Mouse (Mus musculus) CD4-positive, CD25-positive, alpha-beta regulatory T cell, adult 4 months (primary cell): ENCODE results near the gene Rbm47. TPM values are rescaled to one million over a fixed set of nuclear protein-coding genes. Genes with fewer than 3 reads are reported as not detected.

ENCODE experiments used
- ATAC-seq: one replicate; pipeline ENCODE4 v1.8.0; 2017
- polyA plus RNA-seq, 2 experiments: library from polyadenylated mRNA; unstranded; fragments of 100-300 nt; shearing (Covaris generic); gene quantifications; one replicate each; pipeline ENCODE4 v1.2.1; 2017

Gene Rbm47
- polyA plus RNA-seq, 2 experiments from 2014 or later, result 0.42 to 0.66 TPM

- ATAC-seq, result no peak
Measured at GRCm38 (mm10) chr5:66124931-66125330, 48.0 kb downstream of the Rbm47 start.

DNA sequence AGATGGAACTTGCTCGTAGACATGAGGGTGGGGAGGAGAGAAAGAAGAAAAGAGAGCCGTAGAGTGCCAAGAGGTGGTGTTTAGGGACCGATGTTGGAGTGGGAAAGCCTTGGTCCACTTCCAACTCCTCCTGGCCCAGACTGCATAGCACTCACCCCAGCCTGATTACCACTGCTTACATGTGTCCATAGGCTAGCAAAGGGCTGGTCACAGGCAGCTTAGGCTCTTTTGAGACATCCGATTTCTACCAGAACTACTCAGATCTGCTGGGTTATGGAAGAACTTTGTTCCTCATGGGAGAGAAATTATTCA is 48.9 kb downstream of the Rbm47 start:
- ATAC-seq, result no peak

- no peak for ATAC-seq
Measured at GRCm38 (mm10) chr5:66123295-66124088, 49.4 kb downstream of the Rbm47 start.

- no peak for ATAC-seq
Measured at GRCm38 (mm10) chr5:66121255-66121654, 51.7 kb downstream of the Rbm47 start.

GRCm38 (mm10) chr5:66114751-66115150 is 58.2 kb downstream of the Rbm47 start:
- no peak for ATAC-seq

GRCm38 (mm10) chr5:66114208-66114607 is 58.7 kb downstream of the Rbm47 start:
- ATAC-seq, result no peak

GRCm38 (mm10) chr5:66112059-66112458 is 60.9 kb downstream of the Rbm47 start:
- no peak for ATAC-seq

- ATAC-seq, result no peak
Measured at GRCm38 (mm10) chr5:66106372-66106771, 66.5 kb downstream of the Rbm47 start.

- no peak for ATAC-seq
Measured at GRCm38 (mm10) chr5:66105946-66106345, 67.0 kb downstream of the Rbm47 start.

- ATAC-seq, result no peak
Measured at GRCm38 (mm10) chr5:66105366-66105765, 67.6 kb downstream of the Rbm47 start.

DNA sequence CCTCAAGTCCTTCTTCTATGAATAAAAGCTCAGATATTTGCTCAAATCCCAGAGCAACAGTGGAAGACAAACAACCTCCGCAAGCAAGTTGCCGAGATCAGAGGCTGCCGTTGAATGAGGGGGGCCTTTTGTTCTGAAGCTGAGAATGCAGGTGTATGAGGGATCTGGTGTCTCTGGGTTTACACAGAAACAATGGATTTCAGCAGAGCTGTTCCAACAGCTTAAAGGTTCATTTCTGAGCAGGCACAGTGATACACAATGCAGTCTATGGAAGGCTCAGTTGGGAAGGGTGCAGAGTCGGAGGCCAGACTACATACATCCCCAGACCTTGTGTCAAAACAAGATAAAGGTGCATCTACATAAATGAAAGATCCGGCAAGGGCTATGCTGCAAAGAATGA is 69.5 kb downstream of the Rbm47 start:
- ATAC-seq, result no peak

GRCm38 (mm10) chr5:66102821-66103220 is 70.1 kb downstream of the Rbm47 start:
- ATAC-seq, result no peak

DNA sequence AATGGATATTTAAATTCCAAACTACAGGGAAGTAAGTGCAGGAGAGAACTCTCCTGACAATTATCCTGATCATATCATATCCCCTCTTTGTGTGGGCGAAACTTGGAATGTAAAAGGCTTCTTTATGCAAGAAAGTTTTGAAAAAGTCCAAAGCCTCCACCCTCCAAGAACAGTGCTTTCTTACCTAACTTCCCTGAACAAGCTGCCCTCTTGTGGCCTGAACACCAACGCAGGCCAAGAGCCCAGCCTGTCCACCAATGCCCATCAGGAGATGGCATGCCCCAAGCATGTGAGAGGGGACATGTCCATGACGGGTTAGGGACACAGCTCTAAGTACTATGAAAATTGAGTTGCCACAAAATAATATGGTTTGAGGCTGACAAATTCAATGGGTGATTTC is 71.3 kb downstream of the Rbm47 start:
- ATAC-seq, result no peak

DNA sequence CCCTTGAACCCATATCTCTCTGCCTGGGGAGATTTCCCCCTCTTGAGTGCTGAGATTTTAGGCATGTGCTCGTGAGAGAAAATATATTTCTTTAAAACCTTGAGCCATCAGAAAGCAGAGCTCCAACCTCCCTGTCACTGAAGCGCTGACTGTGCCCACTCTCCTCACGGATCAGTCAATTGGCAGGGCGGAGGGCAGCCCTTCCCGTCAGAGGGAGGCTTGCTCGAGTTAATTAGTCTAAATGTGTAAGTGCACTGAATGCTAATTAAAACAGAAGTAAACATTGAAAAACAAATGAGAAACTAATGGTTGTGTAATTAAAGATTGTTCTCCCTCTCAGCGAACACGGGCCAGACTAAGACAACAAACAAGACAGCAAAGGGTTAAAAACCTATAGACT is 72.6 kb downstream of the Rbm47 start:
- ATAC-seq, result no peak

- ATAC-seq, result no peak
Measured at GRCm38 (mm10) chr5:66098094-66098871, 74.6 kb downstream of the Rbm47 start.

- ATAC-seq, result no peak
Measured at GRCm38 (mm10) chr5:66096081-66096480, 76.8 kb downstream of the Rbm47 start.

- ATAC-seq, result no peak
Measured at GRCm38 (mm10) chr5:66095166-66095565, 77.8 kb downstream of the Rbm47 start.

DNA sequence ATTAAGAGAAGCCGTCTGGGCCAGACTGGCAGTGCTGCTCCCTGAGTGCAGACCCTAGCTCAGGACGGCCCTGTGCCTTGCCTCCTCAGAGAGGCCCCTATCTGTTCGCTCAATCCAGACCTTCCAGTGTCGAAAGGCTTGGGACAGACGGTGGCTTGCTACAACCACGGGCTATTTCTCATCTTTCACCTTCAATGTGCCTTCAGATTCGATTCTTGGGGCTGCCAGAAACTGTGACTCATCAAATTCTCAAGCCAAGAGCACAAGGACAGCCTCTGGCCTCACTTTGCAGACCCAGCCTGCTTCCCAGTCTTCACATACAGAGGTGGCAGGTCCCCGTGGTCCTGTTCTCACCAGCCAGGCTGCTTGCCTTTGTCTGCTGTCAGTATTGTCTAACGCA is 82.9 kb downstream of the Rbm47 start:
- ATAC-seq, result no peak

DNA sequence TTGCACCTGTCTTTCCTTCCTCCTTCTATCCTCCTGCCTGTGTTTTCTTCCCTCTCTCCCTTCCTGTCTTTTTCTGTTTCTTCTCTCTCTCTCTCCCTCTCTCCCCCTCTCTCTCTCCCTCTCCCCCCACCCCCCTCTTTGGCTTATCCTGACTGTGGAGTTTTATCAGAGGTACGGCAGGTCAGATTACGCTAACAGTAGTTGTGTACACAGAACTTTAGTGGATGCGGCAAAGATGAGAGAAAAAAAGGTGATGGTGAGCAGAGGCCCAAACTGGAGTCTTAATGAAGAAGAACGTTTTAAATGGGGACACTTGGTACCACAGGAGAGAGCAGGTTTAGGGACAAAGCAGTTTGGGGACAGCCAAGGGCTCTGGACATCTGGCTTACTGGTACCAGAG is 83.3 kb downstream of the Rbm47 start:
- no peak for ATAC-seq

DNA sequence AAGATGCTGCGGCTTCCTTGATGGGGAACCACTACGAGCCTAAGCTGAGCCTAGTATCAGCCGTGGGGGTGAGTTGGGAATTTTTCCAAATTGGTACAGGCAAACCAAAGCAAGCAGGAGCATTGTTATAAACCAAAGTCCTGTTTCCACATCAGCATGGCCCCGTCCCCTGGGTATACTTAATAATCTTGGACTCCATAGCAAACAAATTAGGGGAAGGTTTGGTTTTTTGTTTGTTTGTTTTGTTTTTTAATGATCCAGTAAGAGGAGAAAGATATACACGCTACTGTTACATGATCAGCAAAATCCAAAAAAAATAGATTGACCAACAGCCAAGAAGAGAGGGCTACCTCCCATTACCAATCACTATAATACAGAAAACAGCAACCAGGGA is 84.0 kb downstream of the Rbm47 start:
- no peak for ATAC-seq

GRCm38 (mm10) chr5:66088247-66088901 is 84.5 kb downstream of the Rbm47 start:
- no peak for ATAC-seq

GRCm38 (mm10) chr5:66086952-66087351 is 86.0 kb downstream of the Rbm47 start:
- peak; percentile 46 for ATAC-seq

GRCm38 (mm10) chr5:66086304-66086703 is 86.6 kb downstream of the Rbm47 start:
- no peak for ATAC-seq

GRCm38 (mm10) chr5:66085478-66085877 is 87.4 kb downstream of the Rbm47 start:
- ATAC-seq, result no peak
